Mouse (Mus musculus): ENCODE results near the gene Ednrb. TPM values are rescaled to one million over a fixed set of nuclear protein-coding genes. Genes with fewer than 3 reads are reported as not detected.

Ednrb gene
- 21.2 and 22.4 TPM in 2 replicates for polyA plus RNA-seq (2016; fragmentation: Nextera tagmentation; extraction: Ambion mirVana)

DNA sequence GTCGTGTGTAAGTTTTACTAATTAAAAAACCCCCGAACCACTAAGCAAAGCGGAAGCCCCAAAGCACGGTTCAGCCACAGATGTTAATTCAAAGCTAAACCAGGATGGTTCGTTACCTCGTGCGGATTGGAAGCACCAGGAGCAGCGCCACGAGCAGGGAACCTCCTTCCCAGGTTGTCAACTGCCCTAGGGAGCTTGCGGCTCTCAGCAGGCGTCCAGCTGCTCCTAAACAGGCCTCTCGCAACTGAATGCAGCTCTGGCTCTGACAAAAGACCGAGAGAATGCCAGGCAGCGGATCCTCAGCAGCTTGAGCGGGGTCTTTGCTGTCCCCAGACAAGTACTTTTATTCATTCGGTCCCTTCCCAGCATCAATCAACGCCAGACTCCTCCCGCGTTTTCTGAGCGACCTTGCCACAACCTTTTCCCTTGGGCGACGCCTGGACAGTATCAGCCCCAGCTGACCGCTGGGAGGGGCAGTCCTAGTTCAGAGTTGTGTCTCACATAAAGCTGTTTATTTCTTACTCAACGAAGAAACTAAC lies at the start of gene Ednrb:
Ednrb (minus strand) TSS at position 392 of the 539 bp plus-strand sequence.
- Histone ChIP-seq H3K4me1 (peaks cover 32% of the 10 kb centered on the region), H3K9me3 (no peaks in the 10 kb centered on the region), H3K27me3 (ENCODE audit: poor library complexity, severe bottlenecking) (peaks cover 37% of the 10 kb centered on the region), H3K36me3 (replicated peaks) (no peaks in the 10 kb centered on the region), H3K27ac (peak within 1 kb of the TSS; percentile 86), H3K4me3 (peak within 1 kb of the TSS; percentile 67)
- WGBS = under 1% methylated on average over 24 of the region's 24 CpGs
- DNase-seq (ENCODE audit: extremely low spot score, low spot score) = peak; percentile 69

DNA sequence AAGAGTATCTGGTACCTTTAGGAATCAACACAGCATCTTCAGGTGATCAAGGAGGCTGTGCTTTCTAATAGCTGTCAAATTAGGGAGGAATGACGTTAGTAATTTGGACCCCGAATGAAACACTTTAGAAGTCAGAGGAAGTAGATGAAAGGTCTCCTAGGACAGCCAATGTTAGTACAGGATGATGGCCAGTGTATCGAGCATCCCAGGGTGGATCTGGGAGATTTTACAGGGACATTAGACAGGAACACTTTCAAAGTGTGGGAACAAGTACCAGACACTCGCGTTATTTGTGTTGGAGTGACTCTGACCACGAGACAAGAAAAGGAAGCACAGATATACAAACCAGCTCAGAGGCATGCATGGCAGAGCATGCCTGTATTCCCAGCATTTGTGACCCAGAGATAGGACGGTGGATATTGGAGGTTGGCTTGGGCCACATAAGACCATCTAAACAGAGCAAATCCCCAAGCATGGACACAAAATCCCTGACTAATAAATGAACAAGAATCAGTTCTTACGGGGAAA lies 48.3 kb upstream of the Ednrb start:
- Histone ChIP-seq H3K4me1 (no peaks in the 10 kb centered on the region), H3K4me3 (no peak overlapping the region), H3K27me3 (ENCODE audit: poor library complexity, severe bottlenecking) (no peaks in the 10 kb centered on the region), H3K9me3 (no peaks in the 10 kb centered on the region), H3K36me3 (replicated peaks) (no peaks in the 10 kb centered on the region), H3K27ac (no peak overlapping the region)
- no peak for DNase-seq (ENCODE audit: extremely low spot score, low spot score)
- WGBS = 88% methylated on average over 8 of the region's 8 CpGs

- Histone ChIP-seq H3K27ac (no peak overlapping the region), H3K27me3 (ENCODE audit: poor library complexity, severe bottlenecking) (no peaks in the 10 kb centered on the region)
- WGBS = 88% methylated on average over 4 of the region's 4 CpGs
Observed at GRCm38 (mm10) chr14:103890761-103891160, 46.6 kb upstream of the Ednrb start.

GRCm38 (mm10) chr14:103884892-103885575 lies 40.8 kb upstream of the Ednrb start:
- Histone ChIP-seq H3K36me3 (replicated peaks) (no peaks in the 10 kb centered on the region), H3K9me3 (no peaks in the 10 kb centered on the region), H3K27me3 (ENCODE audit: poor library complexity, severe bottlenecking) (no peaks in the 10 kb centered on the region), H3K27ac (no peak overlapping the region), H3K4me1 (no peaks in the 10 kb centered on the region), H3K4me3 (no peak overlapping the region)
- WGBS = 84% methylated on average over 7 of the region's 7 CpGs
- DNase-seq (ENCODE audit: extremely low spot score, low spot score) = no peak

More at GRCm38 (mm10) chr14:103890761-103891160, 46.6 kb upstream of the Ednrb start:
- H3K4me3 ChIP-seq = no peak overlapping the region
- no peaks in the 10 kb centered on the region for H3K9me3 ChIP-seq
- no peaks in the 10 kb centered on the region for H3K36me3 ChIP-seq (replicated peaks)
- DNase-seq (ENCODE audit: extremely low spot score, low spot score) = no peak
- no peaks in the 10 kb centered on the region for H3K4me1 ChIP-seq

DNA sequence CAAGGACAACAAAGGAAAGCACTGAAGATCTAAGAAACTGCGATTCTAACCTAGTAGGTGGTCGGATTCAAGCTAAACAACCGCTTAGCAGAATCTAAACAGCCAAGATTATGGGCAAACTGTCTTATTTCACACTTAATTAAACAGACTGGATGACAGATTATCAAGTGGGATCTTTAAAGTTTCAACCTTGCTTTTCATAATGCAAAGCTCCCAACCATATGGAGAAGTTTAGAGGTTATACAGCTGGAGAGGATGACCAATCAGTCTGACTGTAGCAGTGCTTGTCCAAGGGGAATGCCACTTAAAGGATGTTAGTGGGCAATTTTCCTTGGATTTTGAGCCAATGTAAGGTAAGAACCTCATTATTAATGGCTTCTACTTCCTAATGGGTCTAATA lies 38.7 kb upstream of the Ednrb start:
- Histone ChIP-seq H3K36me3 (replicated peaks) (no peaks in the 10 kb centered on the region), H3K4me3 (no peak overlapping the region), H3K9me3 (no peaks in the 10 kb centered on the region), H3K27me3 (ENCODE audit: poor library complexity, severe bottlenecking) (no peaks in the 10 kb centered on the region), H3K27ac (no peak overlapping the region), H3K4me1 (no peaks in the 10 kb centered on the region)
- DNase-seq (ENCODE audit: extremely low spot score, low spot score) = no peak
- 80% methylated on average over 3 of the region's 3 CpGs for WGBS

GRCm38 (mm10) chr14:103877117-103877516 lies 32.9 kb upstream of the Ednrb start:
- Histone ChIP-seq H3K27me3 (ENCODE audit: poor library complexity, severe bottlenecking) (no peaks in the 10 kb centered on the region), H3K36me3 (replicated peaks) (no peaks in the 10 kb centered on the region), H3K9me3 (no peaks in the 10 kb centered on the region), H3K4me1 (no peaks in the 10 kb centered on the region), H3K27ac (no peak overlapping the region), H3K4me3 (no peak overlapping the region)
- DNase-seq (ENCODE audit: extremely low spot score, low spot score) = no peak
- WGBS = 90% methylated on average over 2 of the region's 2 CpGs

DNA sequence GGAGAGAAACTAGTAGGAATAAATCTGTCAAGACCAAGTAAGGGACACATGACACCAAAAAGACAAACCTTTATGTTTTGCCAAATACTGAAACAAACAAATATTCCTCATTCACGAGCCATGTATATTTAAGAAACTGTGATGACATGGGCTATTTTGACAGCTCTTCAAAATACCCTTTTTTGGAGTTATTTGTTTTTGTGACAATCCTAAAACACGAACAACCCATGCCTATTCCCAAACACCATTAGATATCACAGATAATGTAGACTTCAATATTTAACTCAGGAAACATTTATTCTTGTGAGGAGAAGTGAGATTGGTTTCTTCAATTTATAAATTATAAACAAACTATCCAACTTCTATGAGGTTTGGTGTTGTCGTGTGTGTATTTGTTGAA lies 32.4 kb upstream of the Ednrb start:
- Histone ChIP-seq H3K4me1 (no peaks in the 10 kb centered on the region), H3K36me3 (replicated peaks) (no peaks in the 10 kb centered on the region), H3K27ac (no peak overlapping the region), H3K27me3 (ENCODE audit: poor library complexity, severe bottlenecking) (no peaks in the 10 kb centered on the region), H3K4me3 (no peak overlapping the region), H3K9me3 (no peaks in the 10 kb centered on the region)
- 90% methylated on average over 3 of the region's 3 CpGs for WGBS
- no peak for DNase-seq (ENCODE audit: extremely low spot score, low spot score)

DNA sequence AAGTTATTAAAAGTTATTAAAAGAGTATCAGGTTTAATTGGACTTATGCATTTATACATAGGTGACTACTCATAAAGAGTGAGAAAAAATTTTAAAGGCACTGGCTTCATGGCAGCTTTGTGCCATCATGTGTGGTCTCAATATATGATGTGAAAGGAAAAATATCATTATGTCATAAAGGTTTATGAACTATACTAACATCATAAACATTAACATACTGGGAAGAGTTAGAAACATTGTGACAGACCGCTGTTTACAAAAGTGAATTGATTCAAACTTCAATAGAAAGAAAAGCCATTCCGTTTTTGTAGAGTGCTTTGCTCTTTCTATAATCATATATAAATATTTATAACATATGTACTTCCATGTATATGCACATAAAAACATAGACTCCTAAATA lies 22.4 kb upstream of the Ednrb start:
- WGBS = 82% methylated on average over 2 of the region's 2 CpGs

DNA sequence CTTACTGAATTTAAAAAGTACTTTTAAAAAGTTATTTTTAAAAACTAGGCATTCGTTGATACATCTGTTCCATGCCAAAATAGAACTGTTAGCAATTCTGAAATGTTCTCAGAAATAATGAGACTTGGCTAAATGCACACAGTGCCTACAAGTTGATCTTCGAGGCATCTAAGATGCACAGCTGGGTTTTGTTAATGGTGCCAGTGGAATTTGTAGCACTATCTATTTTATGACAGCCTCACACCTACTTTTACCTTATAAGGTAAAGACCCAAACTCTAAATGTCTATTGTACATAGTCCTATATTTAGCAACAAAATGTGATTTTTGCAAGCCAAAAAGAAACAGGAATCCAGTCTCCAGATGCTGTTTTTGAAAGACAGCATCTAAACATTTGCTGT lies 21.0 kb upstream of the Ednrb start:
- no peaks in the 10 kb centered on the region for H3K9me3 ChIP-seq
- H3K27me3 ChIP-seq (ENCODE audit: poor library complexity, severe bottlenecking) = no peaks in the 10 kb centered on the region
- no peaks in the 10 kb centered on the region for H3K4me1 ChIP-seq
- DNase-seq (ENCODE audit: extremely low spot score, low spot score) = no peak
- no peaks in the 10 kb centered on the region for H3K36me3 ChIP-seq (replicated peaks)
- 81% methylated on average over 2 of the region's 2 CpGs for WGBS
- H3K4me3 ChIP-seq = no peak overlapping the region
- no peak overlapping the region for H3K27ac ChIP-seq

More for the DNA sequence above, 22.4 kb upstream of the Ednrb start:
- no peaks in the 10 kb centered on the region for H3K27me3 ChIP-seq (ENCODE audit: poor library complexity, severe bottlenecking)
- H3K27ac ChIP-seq = no peak overlapping the region
- no peaks in the 10 kb centered on the region for H3K4me1 ChIP-seq
- no peaks in the 10 kb centered on the region for H3K9me3 ChIP-seq
- DNase-seq (ENCODE audit: extremely low spot score, low spot score) = no peak
- H3K36me3 ChIP-seq (replicated peaks) = no peaks in the 10 kb centered on the region
- no peak overlapping the region for H3K4me3 ChIP-seq

GRCm38 (mm10) chr14:103850071-103850845 lies 6.1 kb upstream of the Ednrb start:
- no peak for DNase-seq (ENCODE audit: extremely low spot score, low spot score)
- Histone ChIP-seq H3K4me3 (no peak overlapping the region), H3K27me3 (ENCODE audit: poor library complexity, severe bottlenecking) (peaks cover 7% of the 10 kb centered on the region), H3K27ac (no peak overlapping the region), H3K4me1 (peaks cover 9% of the 10 kb centered on the region), H3K9me3 (0 out of 2 replicates have a peak, but pooled peaks cover 7% of the 10 kb centered on the region), H3K36me3 (replicated peaks) (no peaks in the 10 kb centered on the region)
- WGBS = 69% methylated on average over 7 of the region's 7 CpGs

DNA sequence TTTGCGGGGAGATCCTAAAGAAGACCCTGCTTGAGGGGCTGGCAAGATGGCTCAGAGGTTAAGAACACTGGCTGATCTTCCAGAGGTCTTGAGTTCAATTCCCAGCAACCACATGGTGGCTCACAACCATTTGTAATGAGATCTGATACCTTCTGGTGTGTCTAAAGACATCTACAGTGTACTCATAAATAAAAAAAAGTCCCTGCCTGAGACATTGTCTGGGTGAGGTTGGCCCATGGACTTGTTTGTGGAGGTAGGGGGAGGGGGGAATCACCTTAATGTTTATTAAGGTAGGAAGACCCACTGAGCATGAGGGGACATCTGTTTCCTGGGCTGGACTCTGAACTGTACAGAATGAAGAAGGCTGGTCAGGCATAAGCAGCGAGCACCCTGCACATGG lies 1.5 kb upstream of the Ednrb start:
- H3K4me3 ChIP-seq = no peak overlapping the region
- H3K36me3 ChIP-seq (replicated peaks) = no peaks in the 10 kb centered on the region
- peaks cover 37% of the 10 kb centered on the region for H3K27me3 ChIP-seq (ENCODE audit: poor library complexity, severe bottlenecking)
- no peak for DNase-seq (ENCODE audit: extremely low spot score, low spot score)
- H3K9me3 ChIP-seq = no peaks in the 10 kb centered on the region
- H3K4me1 ChIP-seq = peaks cover 40% of the 10 kb centered on the region
- no peak overlapping the region for H3K27ac ChIP-seq
- WGBS = 97% methylated on average over 2 of the region's 2 CpGs

DNA sequence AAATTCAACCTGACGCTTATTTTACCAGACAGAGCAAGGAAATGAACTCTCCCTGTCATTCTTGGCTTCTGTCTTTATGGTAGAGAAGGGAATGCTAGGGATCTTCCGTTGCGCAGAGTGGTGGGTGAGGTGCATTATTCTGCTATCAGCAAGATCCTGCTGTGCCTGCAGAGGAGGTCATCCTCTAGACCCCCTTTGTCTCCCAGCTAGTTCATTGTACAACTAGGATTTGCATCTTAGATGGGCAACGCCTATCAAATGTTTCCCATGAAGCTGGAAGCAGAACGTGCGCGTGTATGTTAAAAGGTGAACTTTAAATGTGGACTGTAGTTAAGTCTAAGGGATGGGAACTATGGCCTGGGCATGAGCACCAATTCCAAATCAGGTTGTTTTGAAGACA lies 742 bp upstream of the Ednrb start:
- Histone ChIP-seq H3K36me3 (replicated peaks) (no peaks in the 10 kb centered on the region), H3K4me3 (peak overlapping the region; percentile 67; the same call in 1 of the 2 replicates), H3K27me3 (ENCODE audit: poor library complexity, severe bottlenecking) (peaks cover 37% of the 10 kb centered on the region), H3K27ac (peak overlapping the region; percentile 86), H3K9me3 (no peaks in the 10 kb centered on the region), H3K4me1 (peaks cover 34% of the 10 kb centered on the region)
- 51% methylated on average over 7 of the region's 7 CpGs for WGBS
- no peak for DNase-seq (ENCODE audit: extremely low spot score, low spot score)
